Mouse (Mus musculus): Measurements from ENCODE around the gene Nlrp9c. TPM values are rescaled to one million over a fixed set of nuclear protein-coding genes. Genes with fewer than 3 reads are reported as not detected.
"Not testable (repeated sequence)": the region's sequence is repeated elsewhere in the genome, so short reads cannot be mapped to it uniquely, and the experiment has no call there.

Gene Nlrp9c
- polyA plus RNA-seq (2014; fragmentation: Nextera tagmentation; extraction: Ambion mirVana), result not detected in 2 replicates

DNA sequence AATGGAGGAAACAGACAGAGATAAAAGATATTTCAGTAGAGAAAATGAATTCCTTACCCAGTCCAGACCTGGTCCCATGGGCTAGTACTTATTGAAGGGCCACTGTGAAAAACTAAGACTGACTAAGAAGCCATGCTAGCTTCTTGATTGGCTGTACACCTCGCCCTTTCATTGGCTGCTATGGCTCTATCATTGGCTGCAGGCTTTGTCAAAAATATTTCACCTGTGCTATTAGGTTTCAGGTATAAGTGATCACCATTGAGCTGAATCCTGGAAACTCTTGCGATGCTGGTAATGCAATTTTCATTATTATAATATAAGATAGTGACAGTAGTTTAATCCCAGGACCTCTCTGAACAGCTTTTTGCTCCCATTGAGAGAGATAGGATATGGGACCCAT is at the start of gene Nlrp9c:
Gene Nlrp9c, minus strand, starts transcription at position 101 of the 400 bp plus-strand sequence.
- 60% methylated on average over 2 of the region's 2 CpGs for WGBS
- ATAC-seq (ENCODE audit: low FRiP score); H3K36me3 ChIP-seq (replicated peaks; ENCODE audit: control insufficient read depth, insufficient read depth); H3K4me1 ChIP-seq (replicated peaks; ENCODE audit: control insufficient read depth, insufficient read depth, low read length); H3K27ac ChIP-seq; H3K9ac ChIP-seq; H3K4me3 ChIP-seq (replicated peaks; ENCODE audit: low read length); H3K27me3 ChIP-seq (ENCODE audit: control insufficient read depth, insufficient read depth, low read length); H3K4me2 ChIP-seq (replicated peaks); H3K9me3 ChIP-seq (ENCODE audit: control insufficient read depth, low read length); DNase-seq (ENCODE audit: low spot score): not testable (repeated sequence)

DNA sequence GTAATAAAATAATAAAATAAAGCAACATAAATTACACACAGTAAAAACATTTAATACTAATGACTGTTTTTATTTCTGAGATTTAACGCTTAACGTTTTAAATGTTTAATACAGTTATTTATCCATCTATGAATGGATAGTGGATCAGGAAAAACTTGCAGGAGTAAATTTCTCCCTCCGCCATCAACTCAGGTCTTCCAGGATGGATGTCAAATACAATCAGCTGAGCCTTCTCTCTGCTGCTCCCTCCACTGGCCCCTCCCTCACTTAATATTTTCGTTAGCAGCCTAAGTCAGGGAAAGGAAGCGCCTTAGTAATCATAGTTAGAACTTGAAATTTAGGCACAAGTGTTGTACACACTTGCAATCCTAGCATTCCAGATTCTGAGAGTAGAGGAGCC is 31.3 kb upstream of the Nlrp9c start, which contains the start of gene Nlrp4a:
Gene Nlrp4a, plus strand, starts transcription at position 301 of the 400 bp plus-strand sequence.
- Histone ChIP-seq H3K4me3 (replicated peaks; ENCODE audit: low read length) (no peak within 1 kb of the TSS), H3K27me3 (ENCODE audit: control insufficient read depth, insufficient read depth, low read length) (no peaks in the 10 kb centered on the region), H3K36me3 (replicated peaks; ENCODE audit: control insufficient read depth, insufficient read depth) (no peaks in the 10 kb centered on the region), H3K4me1 (replicated peaks; ENCODE audit: control insufficient read depth, insufficient read depth, low read length) (no peaks in the 10 kb centered on the region), H3K4me2 (replicated peaks) (no peak within 1 kb of the TSS), H3K27ac (no peak within 1 kb of the TSS), H3K9ac (no peak within 1 kb of the TSS), H3K9me3 (ENCODE audit: control insufficient read depth, low read length) (no peaks in the 10 kb centered on the region)
- no peak for ATAC-seq (ENCODE audit: low FRiP score)
- WGBS, result 90% methylated on average over 5 of the region's 5 CpGs
- no peak for DNase-seq (ENCODE audit: low spot score)

DNA sequence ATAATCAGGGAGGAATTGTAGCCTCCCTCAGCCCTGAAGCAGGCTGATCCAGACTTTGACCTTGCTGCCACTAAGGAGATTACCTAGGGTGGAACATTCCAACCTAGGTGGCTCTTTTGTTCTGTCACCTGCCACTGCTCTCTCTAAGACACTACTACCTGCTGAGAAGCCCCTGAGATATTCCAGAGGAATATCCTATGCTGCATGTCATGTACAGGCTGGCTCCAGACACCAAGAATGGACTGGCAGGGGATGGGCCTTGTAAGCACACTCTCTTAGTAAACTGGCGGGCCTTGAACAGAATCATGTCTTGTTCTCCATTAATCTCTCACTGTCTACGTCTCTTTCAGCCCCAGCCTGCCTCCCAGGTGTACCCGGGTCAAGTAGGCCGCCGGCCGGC is 11.7 kb downstream of the Nlrp9c start:
- not testable (repeated sequence) for ATAC-seq (ENCODE audit: low FRiP score); H3K36me3 ChIP-seq (replicated peaks; ENCODE audit: control insufficient read depth, insufficient read depth); H3K9me3 ChIP-seq (ENCODE audit: control insufficient read depth, low read length); H3K4me2 ChIP-seq (replicated peaks); H3K4me3 ChIP-seq (replicated peaks; ENCODE audit: low read length); H3K4me1 ChIP-seq (replicated peaks; ENCODE audit: control insufficient read depth, insufficient read depth, low read length); DNase-seq (ENCODE audit: low spot score); H3K27me3 ChIP-seq (ENCODE audit: control insufficient read depth, insufficient read depth, low read length); H3K27ac ChIP-seq; H3K9ac ChIP-seq
- 90% methylated on average over 6 of the region's 6 CpGs for WGBS

DNA sequence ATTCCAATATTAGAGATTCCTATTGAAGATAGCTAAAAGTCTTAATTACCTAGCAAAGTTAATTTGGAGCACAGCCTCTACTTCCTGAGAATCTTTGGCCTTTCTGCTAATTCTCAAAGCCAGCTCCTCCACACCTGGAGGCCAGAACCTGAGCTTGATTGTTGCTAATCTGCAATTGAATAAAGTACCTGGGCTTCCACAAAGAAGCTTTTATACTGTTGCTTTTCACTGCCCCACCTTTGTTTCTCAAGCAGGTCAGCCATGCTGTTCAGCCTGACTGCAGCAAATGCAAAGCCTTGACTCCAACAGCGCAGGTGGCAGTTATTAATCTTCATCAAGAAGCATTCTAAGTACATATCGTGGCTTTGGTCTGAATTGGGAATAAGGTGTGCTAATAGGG is 12.4 kb downstream of the Nlrp9c start:
- WGBS, result 86% methylated on average over 2 of the region's 2 CpGs
- not testable (repeated sequence) for ATAC-seq (ENCODE audit: low FRiP score); H3K4me3 ChIP-seq (replicated peaks; ENCODE audit: low read length); H3K27ac ChIP-seq; H3K4me2 ChIP-seq (replicated peaks); H3K9me3 ChIP-seq (ENCODE audit: control insufficient read depth, low read length); DNase-seq (ENCODE audit: low spot score); H3K36me3 ChIP-seq (replicated peaks; ENCODE audit: control insufficient read depth, insufficient read depth); H3K4me1 ChIP-seq (replicated peaks; ENCODE audit: control insufficient read depth, insufficient read depth, low read length); H3K9ac ChIP-seq; H3K27me3 ChIP-seq (ENCODE audit: control insufficient read depth, insufficient read depth, low read length)

DNA sequence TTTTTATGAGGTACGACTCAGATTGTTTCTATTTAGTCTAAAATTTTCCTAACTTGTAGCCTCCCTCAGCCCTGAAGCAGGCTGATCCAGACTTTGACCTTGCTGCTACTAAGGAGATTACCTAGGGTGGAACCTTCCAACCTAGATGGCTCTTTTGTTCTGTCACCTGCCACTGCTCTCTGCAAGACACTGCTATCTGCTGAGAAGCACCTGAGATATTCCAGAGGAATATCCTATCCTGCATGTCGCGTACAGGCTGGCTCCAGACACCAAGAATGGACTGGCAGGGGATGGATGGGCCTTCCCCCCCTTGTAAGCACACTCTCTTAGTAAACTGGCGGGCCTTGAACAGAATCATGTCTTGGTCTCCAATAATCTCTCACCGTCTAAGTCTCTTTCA is 16.8 kb downstream of the Nlrp9c start:
- H3K4me2 ChIP-seq (replicated peaks); H3K36me3 ChIP-seq (replicated peaks; ENCODE audit: control insufficient read depth, insufficient read depth); H3K4me3 ChIP-seq (replicated peaks; ENCODE audit: low read length); H3K27ac ChIP-seq; H3K9me3 ChIP-seq (ENCODE audit: control insufficient read depth, low read length); ATAC-seq (ENCODE audit: low FRiP score); DNase-seq (ENCODE audit: low spot score); H3K27me3 ChIP-seq (ENCODE audit: control insufficient read depth, insufficient read depth, low read length); H3K9ac ChIP-seq; H3K4me1 ChIP-seq (replicated peaks; ENCODE audit: control insufficient read depth, insufficient read depth, low read length): not testable (repeated sequence)
- WGBS, result 85% methylated on average over 5 of the region's 5 CpGs

DNA sequence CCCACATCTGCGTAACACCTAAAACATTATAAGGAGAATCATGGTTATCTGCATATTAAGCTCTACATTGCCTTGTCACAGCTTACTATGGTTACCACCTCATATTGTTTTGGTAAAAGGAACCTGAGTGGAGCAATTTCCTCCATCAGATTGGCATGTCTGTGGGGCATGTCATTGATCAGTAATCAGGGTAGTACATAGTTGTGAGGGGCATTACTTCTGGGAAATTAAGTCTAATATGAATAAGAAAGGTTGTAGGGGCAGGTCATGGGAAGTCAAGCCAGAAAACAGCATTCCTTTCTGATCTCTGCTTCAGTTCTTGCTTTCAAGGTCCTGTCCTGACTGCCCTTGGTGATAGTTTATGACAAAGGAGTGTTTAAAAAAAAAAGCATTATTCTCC is 22.7 kb downstream of the Nlrp9c start:
- no peak overlapping the region for H3K4me2 ChIP-seq (replicated peaks)
- H3K27ac ChIP-seq, result no peak overlapping the region
- H3K9ac ChIP-seq, result no peak overlapping the region
- no peaks in the 10 kb centered on the region for H3K27me3 ChIP-seq (ENCODE audit: control insufficient read depth, insufficient read depth, low read length)
- 96% methylated on average over 1 of the region's 1 CpGs for WGBS
- DNase-seq (ENCODE audit: low spot score) (no peak), ATAC-seq (ENCODE audit: low FRiP score) (no peak)
- H3K36me3 ChIP-seq (replicated peaks; ENCODE audit: control insufficient read depth, insufficient read depth), result no peaks in the 10 kb centered on the region
- 0 out of 2 replicates have a peak, but pooled peaks cover 4% of the 10 kb centered on the region for H3K9me3 ChIP-seq (ENCODE audit: control insufficient read depth, low read length)
- no peaks in the 10 kb centered on the region for H3K4me1 ChIP-seq (replicated peaks; ENCODE audit: control insufficient read depth, insufficient read depth, low read length)
- no peak overlapping the region for H3K4me3 ChIP-seq (replicated peaks; ENCODE audit: low read length)

DNA sequence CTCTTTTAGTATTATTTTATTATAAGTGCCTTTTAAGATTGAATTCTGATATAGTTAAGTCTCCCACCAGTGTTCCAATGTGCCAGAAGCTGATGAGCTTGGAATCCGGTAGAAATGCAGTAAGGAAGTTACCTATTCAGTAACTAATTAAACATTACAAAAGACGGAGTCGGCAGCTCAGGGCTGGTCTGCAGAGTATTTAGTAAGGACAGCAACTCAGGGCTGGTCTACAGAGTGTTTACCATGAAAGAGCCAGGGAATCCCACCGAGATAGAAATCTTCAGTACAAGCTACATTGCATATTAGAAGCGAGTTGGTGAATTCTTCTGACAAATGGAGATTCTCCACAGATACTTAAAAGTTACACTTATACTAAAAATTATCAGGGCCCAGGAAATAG is 30.3 kb downstream of the Nlrp9c start:
- H3K4me1 ChIP-seq (replicated peaks; ENCODE audit: control insufficient read depth, insufficient read depth, low read length); H3K4me3 ChIP-seq (replicated peaks; ENCODE audit: low read length); H3K36me3 ChIP-seq (replicated peaks; ENCODE audit: control insufficient read depth, insufficient read depth); H3K9ac ChIP-seq; DNase-seq (ENCODE audit: low spot score); H3K27me3 ChIP-seq (ENCODE audit: control insufficient read depth, insufficient read depth, low read length); H3K4me2 ChIP-seq (replicated peaks); H3K9me3 ChIP-seq (ENCODE audit: control insufficient read depth, low read length); H3K27ac ChIP-seq; ATAC-seq (ENCODE audit: low FRiP score): not testable (repeated sequence)
- 93% methylated on average over 5 of the region's 5 CpGs for WGBS

DNA sequence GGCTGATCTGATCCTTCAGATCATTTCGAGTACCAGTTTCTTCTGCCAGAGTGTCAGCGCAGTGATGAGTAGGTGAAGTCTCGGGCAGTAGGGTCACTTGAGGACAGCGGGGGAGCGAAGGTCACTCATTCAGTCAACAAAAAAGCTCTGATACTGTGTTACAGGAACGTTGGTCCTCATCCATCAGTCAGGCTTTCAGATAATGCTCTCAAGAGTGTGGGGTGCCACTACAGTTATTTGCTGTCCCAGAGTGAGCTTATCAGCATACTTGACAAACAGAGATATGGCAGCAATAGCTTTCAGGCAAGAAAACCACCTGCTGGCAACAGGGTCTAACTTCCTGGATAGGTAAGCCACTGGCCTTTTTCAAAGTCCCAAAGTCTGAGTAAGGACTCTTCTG is 46.8 kb downstream of the Nlrp9c start:
- not testable (repeated sequence) for H3K27ac ChIP-seq; H3K36me3 ChIP-seq (replicated peaks; ENCODE audit: control insufficient read depth, insufficient read depth); H3K4me2 ChIP-seq (replicated peaks); ATAC-seq (ENCODE audit: low FRiP score); DNase-seq (ENCODE audit: low spot score); H3K9ac ChIP-seq; H3K9me3 ChIP-seq (ENCODE audit: control insufficient read depth, low read length); H3K4me1 ChIP-seq (replicated peaks; ENCODE audit: control insufficient read depth, insufficient read depth, low read length); H3K27me3 ChIP-seq (ENCODE audit: control insufficient read depth, insufficient read depth, low read length); H3K4me3 ChIP-seq (replicated peaks; ENCODE audit: low read length)
- 91% methylated on average over 5 of the region's 6 CpGs for whole genome bisulfite sequencing

DNA sequence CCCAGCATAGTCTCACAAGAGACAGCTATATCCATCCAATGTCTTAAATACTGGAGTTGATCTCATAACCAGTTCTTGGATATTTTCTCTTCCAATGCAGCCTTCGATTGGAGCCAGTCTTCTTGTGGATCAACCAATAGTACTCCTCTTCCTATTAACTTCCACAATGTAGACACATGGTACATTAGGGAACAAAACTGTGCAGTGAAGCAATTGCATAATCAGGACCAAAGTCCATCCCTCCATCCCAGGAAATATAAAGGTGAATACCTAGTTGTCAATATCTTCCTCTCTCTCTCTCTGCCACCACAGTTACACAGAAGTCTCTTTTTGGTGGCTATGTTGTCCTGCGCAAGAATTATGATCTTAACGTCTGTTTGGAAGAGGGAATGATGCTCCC is 51.2 kb downstream of the Nlrp9c start:
- not testable (repeated sequence) for H3K9ac ChIP-seq; DNase-seq (ENCODE audit: low spot score); ATAC-seq (ENCODE audit: low FRiP score); H3K4me2 ChIP-seq (replicated peaks); H3K36me3 ChIP-seq (replicated peaks; ENCODE audit: control insufficient read depth, insufficient read depth); H3K27me3 ChIP-seq (ENCODE audit: control insufficient read depth, insufficient read depth, low read length); H3K4me1 ChIP-seq (replicated peaks; ENCODE audit: control insufficient read depth, insufficient read depth, low read length); H3K9me3 ChIP-seq (ENCODE audit: control insufficient read depth, low read length); H3K27ac ChIP-seq; H3K4me3 ChIP-seq (replicated peaks; ENCODE audit: low read length)
- 93% methylated on average over 2 of the region's 3 CpGs for WGBS

DNA sequence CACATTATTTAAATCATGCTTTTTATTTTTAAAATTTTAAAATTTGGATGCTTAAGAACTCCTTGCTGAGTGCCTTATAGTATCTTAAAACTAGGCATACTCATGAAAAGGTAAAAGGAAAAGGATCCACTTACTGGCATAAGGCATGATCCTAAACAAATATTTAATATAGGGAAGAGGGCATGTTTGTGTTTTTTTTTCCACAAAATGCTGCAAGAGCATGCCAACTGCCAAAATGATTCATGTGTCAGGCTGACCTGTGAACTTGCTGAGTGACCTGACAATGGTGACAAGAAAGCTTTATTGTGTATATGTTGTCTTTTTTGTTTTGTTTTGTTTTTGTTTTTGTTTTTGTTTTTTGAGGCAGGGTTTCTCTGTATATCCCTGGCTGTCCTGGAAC is 53.3 kb downstream of the Nlrp9c start:
- not testable (repeated sequence) for H3K9me3 ChIP-seq (ENCODE audit: control insufficient read depth, low read length); DNase-seq (ENCODE audit: low spot score); H3K4me2 ChIP-seq (replicated peaks); H3K9ac ChIP-seq; H3K4me3 ChIP-seq (replicated peaks; ENCODE audit: low read length); H3K36me3 ChIP-seq (replicated peaks; ENCODE audit: control insufficient read depth, insufficient read depth); ATAC-seq (ENCODE audit: low FRiP score); H3K4me1 ChIP-seq (replicated peaks; ENCODE audit: control insufficient read depth, insufficient read depth, low read length); H3K27ac ChIP-seq; H3K27me3 ChIP-seq (ENCODE audit: control insufficient read depth, insufficient read depth, low read length)

All from hindbrain, embryonic 14.5 days (tissue).